Comparison of ENCODE assay signal across 8 mouse cellular contexts in the genomic region with DNA sequence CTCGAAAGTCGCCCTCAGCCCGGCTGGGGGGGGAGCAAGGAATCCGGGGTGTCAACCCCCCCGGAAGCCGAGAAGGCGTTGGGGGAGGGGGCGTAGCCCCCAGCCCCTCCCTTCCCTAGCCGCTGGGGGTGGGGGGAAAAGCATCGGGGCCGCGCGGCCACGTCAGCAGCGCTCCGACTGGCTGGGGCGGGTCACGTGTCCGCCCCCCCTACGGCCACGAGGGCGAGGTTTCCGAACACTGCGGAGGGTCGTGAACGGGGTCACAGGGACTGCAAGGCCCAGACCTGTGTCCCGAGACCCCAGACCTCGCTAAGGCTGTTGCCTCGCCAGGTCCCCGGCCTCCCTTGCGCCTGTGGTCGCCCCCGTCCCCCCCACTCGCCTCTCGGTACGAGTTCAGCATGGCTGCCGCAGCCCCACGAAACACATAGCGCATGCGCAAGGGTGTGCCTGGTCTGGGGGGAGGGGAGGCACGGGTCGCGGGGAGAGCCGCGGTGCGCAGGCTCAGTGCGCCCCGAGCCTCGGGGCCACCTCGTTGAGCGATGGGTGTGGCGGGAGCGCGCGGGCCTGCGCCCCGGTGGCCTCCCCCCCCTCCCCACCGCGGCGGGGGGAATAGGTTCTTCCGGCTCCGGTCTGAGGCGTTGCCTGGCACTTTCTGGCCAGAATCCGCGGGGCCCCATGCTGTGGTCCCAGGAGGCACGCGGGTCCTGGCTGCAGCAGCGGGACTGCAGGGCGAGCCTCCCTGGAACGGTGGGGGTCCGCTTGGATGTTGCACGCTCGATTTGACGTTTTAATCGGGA. TPM values are rescaled to one million over a fixed set of nuclear protein-coding genes. Genes with fewer than 3 reads are reported as not detected.
A peak's percentile ranks its signal among the peaks of the same experiment; 100 is the strongest.
DNase-seq lines count a peak whose midpoint lies in the region; ATAC-seq and TF ChIP-seq lines count a peak whose summit lies in the region.

Gene Brd2, minus strand, starts transcription at position 447 of the 797 bp plus-strand sequence.

- in situ Hi-C loops in CH12.LX (cut with MboI; ENCODE audit: low pct_ligation_motif_present, low pct_unique_long_range_greater_than_20kb, low sequenced_read_pairs): no loop called here

- no peak for TF ChIP-seq RAD21 in CH12.LX (IDR thresholded peaks at IDR 0.05; ENCODE audit: low read depth, low read length)

- peak; percentile 85 for TF ChIP-seq POLR2A in CH12.LX (IDR thresholded peaks at IDR 0.05; ENCODE audit: low read depth, low read length)

- TF ChIP-seq EP300 in CH12.LX (IDR thresholded peaks at IDR 0.05; ENCODE audit: low read length): peak; percentile 63; the same call in 1 of the 2 replicates

- no peaks in the 10 kb centered on the region for H3K9me3 ChIP-seq in CH12.LX (replicated peaks; ENCODE audit: low read length)
- H3K9me3 ChIP-seq in forebrain, embryonic 11.5 days (ENCODE audit: control insufficient read depth, low read length): no peaks in the 10 kb centered on the region
- no peaks in the 10 kb centered on the region for H3K9me3 ChIP-seq in heart, embryonic 15.5 days (replicated peaks)
- no peaks in the 10 kb centered on the region for H3K9me3 ChIP-seq in liver, embryonic 13.5 days (replicated peaks)
- H3K9me3 ChIP-seq in stomach, embryonic 14.5 days (ENCODE audit: control insufficient read depth, low read depth, low read length): no peaks in the 10 kb centered on the region

- under 1% methylated on average over 62 of the region's 75 CpGs for WGBS in forebrain, embryonic 11.5 days
- WGBS in heart, embryonic 15.5 days: under 1% methylated on average over 72 of the region's 75 CpGs
- under 1% methylated on average over 59 of the region's 75 CpGs for WGBS in liver, embryonic 13.5 days (ENCODE audit: insufficient replicate concordance)
- 1% methylated on average over 70 of the region's 75 CpGs for WGBS in stomach, embryonic 14.5 days

- H3K4me3 ChIP-seq in CH12.LX (replicated peaks in 1 of 3; ENCODE audit: low read depth in 2 of 3, low read length in 2 of 3, poor library complexity in 1 of 3): peak within 1 kb of the TSS; percentile 87 to 100 (median 88)
- peak within 1 kb of the TSS; percentile 100 for H3K4me3 ChIP-seq in forebrain, embryonic 11.5 days (ENCODE audit: low read depth, low read length)
- peak within 1 kb of the TSS; percentile 82 for H3K4me3 ChIP-seq in heart, embryonic 15.5 days
- peak within 1 kb of the TSS; percentile 100 for H3K4me3 ChIP-seq in liver, embryonic 13.5 days (replicated peaks)
- peak within 1 kb of the TSS; percentile 99 for H3K4me3 ChIP-seq in stomach, embryonic 14.5 days (ENCODE audit: low read depth, low read length)

- H3K9ac ChIP-seq in CH12.LX (ENCODE audit: insufficient read depth, low read depth): peak within 1 kb of the TSS; percentile 99
- H3K9ac ChIP-seq in forebrain, embryonic 11.5 days (ENCODE audit: low read length): peak within 1 kb of the TSS; percentile 100
- H3K9ac ChIP-seq in heart, embryonic 15.5 days: peak within 1 kb of the TSS; percentile 96
- H3K9ac ChIP-seq in liver, embryonic 13.5 days: peak within 1 kb of the TSS; percentile 98
- peak within 1 kb of the TSS; percentile 90 for H3K9ac ChIP-seq in stomach, embryonic 14.5 days (replicated peaks; ENCODE audit: low read depth, low read length)

- dilution Hi-C loops in CH12.LX (cut with MboI; ENCODE audit: extremely low pct_ligation_motif_present, extremely low pct_unique_long_range_greater_than_20kb, low sequenced_read_pairs): no loop called here

- peaks cover 28% of the 10 kb centered on the region for H3K79me2 ChIP-seq in CH12.LX (replicated peaks; ENCODE audit: control insufficient read depth, extremely low read depth, insufficient read depth, poor library complexity, severe bottlenecking)

- peak within 1 kb of the TSS; percentile 64 for H3K4me2 ChIP-seq in CH12.LX (ENCODE audit: insufficient read depth, low read depth, poor library complexity, severe bottlenecking)
- peak within 1 kb of the TSS; percentile 95 for H3K4me2 ChIP-seq in forebrain, embryonic 11.5 days (ENCODE audit: low read depth, low read length, severe bottlenecking)
- peak within 1 kb of the TSS; percentile 84 for H3K4me2 ChIP-seq in heart, embryonic 15.5 days
- peak within 1 kb of the TSS; percentile 99 for H3K4me2 ChIP-seq in liver, embryonic 13.5 days
- H3K4me2 ChIP-seq in stomach, embryonic 14.5 days (replicated peaks; ENCODE audit: low read depth, low read length): peak within 1 kb of the TSS; percentile 98

- peak; percentile 58 for ATAC-seq in forebrain, embryonic 11.5 days (replicated peaks; ENCODE audit: low FRiP score)
- peak; percentile 64 for ATAC-seq in heart, embryonic 15.5 days (replicated peaks; ENCODE audit: insufficient number of reproducible peaks, insufficient read depth, low FRiP score, low read depth)
- peak; percentile 62 for ATAC-seq in liver, embryonic 13.5 days (ENCODE audit: low read depth)
- ATAC-seq in stomach, embryonic 14.5 days (ENCODE audit: insufficient number of reproducible peaks, insufficient read depth, low FRiP score, low read depth): peak; percentile 56

- H3K27ac ChIP-seq in CH12.LX (ENCODE audit: insufficient read depth, low read depth): peak within 1 kb of the TSS; percentile 98
- peak within 1 kb of the TSS; percentile 100 for H3K27ac ChIP-seq in forebrain, embryonic 11.5 days (ENCODE audit: low read depth, low read length)
- peak within 1 kb of the TSS; percentile 100 for H3K27ac ChIP-seq in heart, embryonic 15.5 days
- H3K27ac ChIP-seq in liver, embryonic 13.5 days: peak within 1 kb of the TSS; percentile 100
- peak within 1 kb of the TSS; percentile 100 for H3K27ac ChIP-seq in stomach, embryonic 14.5 days (ENCODE audit: low read length)

- H3K27me3 ChIP-seq in CH12.LX (replicated peaks): no peaks in the 10 kb centered on the region
- H3K27me3 ChIP-seq in forebrain, embryonic 11.5 days (ENCODE audit: control insufficient read depth, insufficient read depth, low read length): no peaks in the 10 kb centered on the region
- no peaks in the 10 kb centered on the region for H3K27me3 ChIP-seq in heart, embryonic 15.5 days
- no peaks in the 10 kb centered on the region for H3K27me3 ChIP-seq in liver, embryonic 13.5 days
- H3K27me3 ChIP-seq in stomach, embryonic 14.5 days (ENCODE audit: control insufficient read depth, insufficient read depth, low read length): no peaks in the 10 kb centered on the region

- peaks cover 15 to 30% of the 10 kb centered on the region in 2 experiments for H3K36me3 ChIP-seq in CH12.LX (replicated peaks in 1 of 2; ENCODE audit: control insufficient read depth in 1 of 2, insufficient read depth in 1 of 2, low read length in 1 of 2)
- no peaks in the 10 kb centered on the region; the same call in 1 of the 2 replicates for H3K36me3 ChIP-seq in forebrain, embryonic 11.5 days (ENCODE audit: control insufficient read depth, insufficient read depth, low read length)
- H3K36me3 ChIP-seq in heart, embryonic 15.5 days: peaks cover under 1% of the 10 kb centered on the region; the same call in 1 of the 2 replicates
- H3K36me3 ChIP-seq in liver, embryonic 13.5 days: peaks cover 20% of the 10 kb centered on the region
- H3K36me3 ChIP-seq in stomach, embryonic 14.5 days (ENCODE audit: control insufficient read depth, insufficient read depth, low read length): peaks cover 10% of the 10 kb centered on the region

- TF ChIP-seq CTCF in CH12.LX (conservative IDR thresholded peaks at IDR 0.05 in 1 of 2, IDR thresholded peaks at IDR 0.05 in 1 of 2; ENCODE audit: low read depth in 2 of 2, low read length in 2 of 2): no peak

- H3K4me1 ChIP-seq in CH12.LX (ENCODE audit: control insufficient read depth in 1 of 2, insufficient read depth in 2 of 2): peaks cover 8 to 31% of the 10 kb centered on the region in 2 experiments
- H3K4me1 ChIP-seq in forebrain, embryonic 11.5 days (replicated peaks; ENCODE audit: control insufficient read depth, insufficient read depth, low read length): peaks cover 6% of the 10 kb centered on the region; the same call in 1 of the 2 replicates
- peaks cover 29% of the 10 kb centered on the region for H3K4me1 ChIP-seq in heart, embryonic 15.5 days (replicated peaks)
- peaks cover 52% of the 10 kb centered on the region for H3K4me1 ChIP-seq in liver, embryonic 13.5 days (replicated peaks)
- H3K4me1 ChIP-seq in stomach, embryonic 14.5 days (ENCODE audit: control insufficient read depth, insufficient read depth, low read length): peaks cover 8% of the 10 kb centered on the region

- peak; percentile 96 for DNase-seq in CH12.LX (ENCODE audit: extremely low read depth)
- DNase-seq in c-Kit-positive CD71-positive TER-119-negative erythroid progenitor cells, embryonic 14.5 days (ENCODE audit: low read depth): peak; percentile 93
- peak; percentile 99 for DNase-seq in forebrain, embryonic 11.5 days (ENCODE audit: low spot score)
- peak; percentile 96 to 98 for DNase-seq in kidney, postnatal 25 days
- peak; percentile 95 for DNase-seq in liver, embryonic 13.5 days
- DNase-seq in natural killer cell, adult 2 months (ENCODE audit: low spot score in 2 of 2): peak; percentile 96 to 97

TF ChIP-seq in CH12.LX, 34 proteins besides CTCF, POLR2A, EP300 and RAD21 (continues in another document):
- no peak for TF ChIP-seq TBP (conservative IDR thresholded peaks at IDR 0.05; ENCODE audit: low read depth, low read length)
- TF ChIP-seq HCFC1 (IDR thresholded peaks at IDR 0.05; ENCODE audit: low read depth, low read length): peak; percentile 70
- TF ChIP-seq SMC3 (IDR thresholded peaks at IDR 0.05; ENCODE audit: low read depth, low read length): no peak
- peak; percentile 77 for TF ChIP-seq MEF2A (IDR thresholded peaks at IDR 0.05; ENCODE audit: borderline replicate concordance, low read depth, low read length)
- TF ChIP-seq RCOR1 (conservative IDR thresholded peaks at IDR 0.05; ENCODE audit: low read depth, low read length): 0 out of 2 replicates have a peak, but pooled peaks have one; percentile 56
- TF ChIP-seq ELF1 (IDR thresholded peaks at IDR 0.05; ENCODE audit: low read depth, low read length): peak; percentile 86
- peak; percentile 94 for TF ChIP-seq MAX (IDR thresholded peaks at IDR 0.05; ENCODE audit: low read length)
- TF ChIP-seq ZNF384 (IDR thresholded peaks at IDR 0.05; ENCODE audit: low read depth, low read length): no peak
- TF ChIP-seq MAFK (IDR thresholded peaks at IDR 0.05; ENCODE audit: insufficient replicate concordance, low read length): no peak
- no peak; the same call in 1 of the 2 replicates for TF ChIP-seq GABPA (IDR thresholded peaks at IDR 0.05; ENCODE audit: insufficient replicate concordance, low read depth, low read length)
- peak; percentile 89 for TF ChIP-seq MYC (IDR thresholded peaks at IDR 0.05; ENCODE audit: low read depth, low read length)

RNA-seq across cellular contexts. Expression of gene Brd2, which starts in this region (rescaled TPM):
- total RNA-seq in CH12.LX (2012; rRNA removed): 101 and 125 TPM in 2 replicates
- total RNA-seq in CH12.LX (2014; rRNA removed): 137 and 141 TPM in 2 replicates
- 247 and 252 TPM in 2 replicates for polyA plus RNA-seq in CH12.LX (2012; ENCODE audit: insufficient read length, low read depth)
- polyA plus RNA-seq in forebrain, embryonic 11.5 days (2014; fragmentation: Nextera tagmentation; extraction: Ambion mirVana): 152 and 163 TPM in 2 replicates
- 59.0 and 77.7 TPM in 2 replicates for polyA plus RNA-seq in heart, embryonic 15.5 days (2015; fragmentation: Nextera tagmentation; extraction: Ambion mirVana)
- polyA plus RNA-seq in liver, embryonic 13.5 days (2015; fragmentation: Nextera tagmentation; extraction: Ambion mirVana): 42.0 and 53.3 TPM in 2 replicates
- 150 and 152 TPM in 2 replicates for polyA plus RNA-seq in stomach, embryonic 14.5 days (2014; fragmentation: Nextera tagmentation; extraction: Ambion mirVana)

Comparison
In these comparisons a context has a peak if more than half of its experiments do, and no peak if none do; other contexts are left out.
1. Peak in every context shown above with its lines: DNase-seq, ATAC-seq, H3K4me3 ChIP-seq and H3K27ac ChIP-seq.